Mouse (Mus musculus): ENCODE data around the gene Nptx2.

DNA sequence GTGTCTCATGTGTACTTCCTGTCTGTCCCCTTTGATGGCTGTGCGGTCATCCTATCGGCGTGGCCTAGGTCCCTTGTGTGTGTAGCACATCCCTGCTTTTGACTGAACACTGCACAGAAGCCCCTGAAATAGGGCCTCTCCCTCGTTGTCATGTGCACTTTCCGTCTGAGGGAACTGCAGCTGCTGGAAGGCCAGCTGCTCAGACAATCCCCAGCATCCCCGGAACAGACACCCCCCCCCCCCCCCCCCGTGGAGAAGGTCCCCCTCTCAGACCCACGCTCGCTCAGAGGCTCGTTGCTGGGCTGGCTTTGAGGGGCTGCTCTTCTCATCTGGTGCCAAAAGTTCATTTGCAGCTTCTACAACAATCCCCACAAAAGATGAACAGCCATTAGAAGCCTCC lies 11.0 kb downstream of the Nptx2 start:
- TF ChIP-seq CTCF (conservative IDR thresholded peaks at IDR 0.05 in 1 of 2, IDR thresholded peaks at IDR 0.05 in 1 of 2; ENCODE audit: low read depth in 2 of 2, low read length in 2 of 2), result no peak
- TF ChIP-seq NRF1 (IDR thresholded peaks at IDR 0.05; ENCODE audit: low read depth, low read length), result no peak
- TF ChIP-seq POLR2A (IDR thresholded peaks at IDR 0.05; ENCODE audit: low read depth, low read length), result no peak
- no peak for TF ChIP-seq KAT2A (IDR thresholded peaks at IDR 0.05; ENCODE audit: insufficient replicate concordance, low read length)

All from CH12.LX (cell line).